Mouse (Mus musculus): ENCODE measurements around the gene Inca1. TPM values are rescaled to one million over a fixed set of nuclear protein-coding genes. Genes with fewer than 3 reads are reported as not detected.

The Inca1 gene
- polyA plus RNA-seq, 1 experiment: not detected

DNA sequence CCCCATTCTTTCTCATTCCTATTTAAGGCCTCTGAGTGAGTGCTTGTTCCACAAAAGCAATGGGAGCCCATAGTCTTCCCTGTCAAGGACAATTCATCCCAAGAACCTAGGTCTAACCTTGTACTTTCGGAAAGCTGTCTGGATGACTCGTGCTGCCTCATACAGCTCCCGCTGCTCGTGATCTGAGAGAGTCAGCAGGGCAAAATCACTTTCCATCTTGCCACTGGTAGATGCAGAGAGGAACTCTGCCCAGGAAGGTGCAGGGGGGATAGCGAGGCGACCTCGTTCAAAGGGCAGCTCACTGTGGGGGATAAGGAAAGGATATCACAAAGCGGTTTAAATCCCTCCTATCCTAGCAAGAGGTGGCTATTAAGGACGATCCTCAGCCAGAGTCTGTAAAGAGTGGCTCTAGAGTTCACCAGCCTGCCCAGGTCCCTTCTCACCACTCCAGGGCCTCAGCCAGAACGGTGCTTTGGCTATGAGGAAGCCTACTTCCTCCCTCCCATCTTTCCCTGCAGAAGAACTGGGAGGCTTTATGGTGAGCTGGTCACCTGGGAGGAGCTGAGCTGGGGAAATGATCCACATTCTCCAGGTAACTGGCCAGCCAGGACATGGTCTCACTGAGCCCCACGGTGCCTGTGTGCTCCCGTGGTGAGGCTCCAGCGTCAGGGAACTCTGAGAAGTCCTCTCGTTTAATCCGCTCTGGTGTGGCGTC, 28.5 kb downstream of the Inca1 start:
- no peak overlapping the region for H3K4me3 ChIP-seq (replicated peaks)
- H3K4me1 ChIP-seq: peaks cover 65% of the 10 kb centered on the region
- TF ChIP-seq FLI1 (IDR thresholded peaks at IDR 0.05; ENCODE audit: low read length): no peak
- TF ChIP-seq GATA1 (IDR thresholded peaks at IDR 0.05; ENCODE audit: borderline replicate concordance, low read length): no peak
- no peaks in the 10 kb centered on the region for H3K27me3 ChIP-seq (replicated peaks)
- H3K36me3 ChIP-seq (replicated peaks; ENCODE audit: low read length): peaks cover 73% of the 10 kb centered on the region
- no peaks in the 10 kb centered on the region for H3K9me3 ChIP-seq

DNA sequence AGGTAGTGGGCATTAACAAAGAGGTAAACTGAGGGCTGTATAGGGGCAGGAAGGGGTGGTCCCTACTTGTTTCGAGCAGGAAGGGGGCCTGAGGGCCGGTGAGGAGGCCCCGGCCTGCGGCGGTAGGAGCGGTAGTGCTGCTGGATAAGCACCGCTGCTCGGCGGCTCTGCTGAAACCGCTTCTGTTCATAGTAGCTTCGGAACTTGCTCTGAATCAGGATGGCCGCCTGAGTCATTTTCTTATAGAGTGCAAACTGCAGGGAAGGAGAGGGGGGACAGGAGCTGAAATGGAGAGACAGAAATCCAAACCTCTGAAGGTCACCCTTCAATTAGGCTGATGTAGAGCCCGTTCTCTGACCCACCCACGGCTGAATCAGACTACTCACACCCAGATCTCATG, 29.5 kb downstream of the Inca1 start:
- Histone ChIP-seq H3K4me1 (peaks cover 67% of the 10 kb centered on the region), H3K27me3 (replicated peaks) (no peaks in the 10 kb centered on the region)
- no peak for TF ChIP-seq FLI1 (IDR thresholded peaks at IDR 0.05; ENCODE audit: low read length)
- TF ChIP-seq GATA1 (IDR thresholded peaks at IDR 0.05; ENCODE audit: borderline replicate concordance, low read length): no peak

DNA sequence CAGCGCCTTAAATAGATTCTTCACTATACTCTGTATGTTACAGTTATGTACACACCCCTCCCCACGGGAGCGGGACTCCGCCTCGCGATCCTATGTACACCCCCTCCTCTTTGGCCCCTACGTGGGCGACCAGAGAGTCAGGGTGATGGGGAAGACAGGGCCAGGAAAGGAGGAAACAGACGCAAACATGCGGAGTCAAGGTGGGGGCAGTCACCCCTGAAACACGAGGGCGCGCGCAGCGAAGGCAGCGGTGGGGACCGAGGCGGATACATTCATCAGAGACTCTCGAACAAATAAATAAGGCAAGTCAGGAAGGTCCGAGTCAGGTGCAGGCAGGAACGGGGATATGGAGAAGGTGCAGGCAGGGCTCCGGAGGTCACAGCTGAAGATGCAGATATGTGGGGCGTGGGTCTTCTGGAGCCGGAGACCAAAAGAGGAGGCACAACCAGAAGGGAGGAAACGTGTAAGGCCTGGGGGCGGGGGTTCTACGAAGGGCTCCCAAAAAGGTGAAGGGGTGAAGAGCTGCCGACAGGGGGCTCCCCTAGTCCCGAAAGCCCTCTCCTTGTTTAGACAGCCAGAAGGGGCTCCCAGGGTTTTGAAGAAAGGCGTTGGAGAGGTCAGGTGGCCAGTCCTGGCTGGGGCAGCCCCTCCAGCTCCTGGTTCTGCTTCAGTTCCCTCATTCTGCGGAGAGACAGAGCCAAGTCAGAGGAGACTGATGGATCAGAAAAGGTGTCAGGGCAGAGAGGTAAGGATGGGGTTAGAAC, 30.2 kb downstream of the Inca1 start:
- H3K27me3 ChIP-seq (replicated peaks): no peaks in the 10 kb centered on the region
- peak overlapping the region; percentile 97 for H3K4me3 ChIP-seq (replicated peaks)
- H3K36me3 ChIP-seq (replicated peaks; ENCODE audit: low read length): peaks cover 73% of the 10 kb centered on the region
- H3K9me3 ChIP-seq: no peaks in the 10 kb centered on the region
- peaks cover 74% of the 10 kb centered on the region for H3K4me1 ChIP-seq
- TF ChIP-seq GATA1 (IDR thresholded peaks at IDR 0.05; ENCODE audit: borderline replicate concordance, low read length) (no peak), FLI1 (IDR thresholded peaks at IDR 0.05; ENCODE audit: low read length) (no peak)

More for the DNA sequence above, 29.5 kb downstream of the Inca1 start:
- peak overlapping the region; percentile 97 for H3K4me3 ChIP-seq (replicated peaks)
- no peaks in the 10 kb centered on the region for H3K9me3 ChIP-seq
- peaks cover 73% of the 10 kb centered on the region for H3K36me3 ChIP-seq (replicated peaks; ENCODE audit: low read length)

- no peaks in the 10 kb centered on the region for H3K27me3 ChIP-seq (replicated peaks)
- no peaks in the 10 kb centered on the region for H3K9me3 ChIP-seq
- peaks cover 74% of the 10 kb centered on the region for H3K4me1 ChIP-seq
- H3K4me3 ChIP-seq (replicated peaks): peak within 1 kb of the TSS; percentile 97
- TF ChIP-seq GATA1 (IDR thresholded peaks at IDR 0.05; ENCODE audit: borderline replicate concordance, low read length) (no peak), FLI1 (IDR thresholded peaks at IDR 0.05; ENCODE audit: low read length) (0 out of 2 replicates have a peak, but pooled peaks have one; percentile 38)
- H3K36me3 ChIP-seq (replicated peaks; ENCODE audit: low read length): peaks cover 73% of the 10 kb centered on the region
Measured at GRCm38 (mm10) chr11:70668771-70669505, 31.0 kb downstream of the Inca1 start, which contains the start of gene Spag7. Gene Spag7 (minus strand): TSS chr11:70669416.

DNA sequence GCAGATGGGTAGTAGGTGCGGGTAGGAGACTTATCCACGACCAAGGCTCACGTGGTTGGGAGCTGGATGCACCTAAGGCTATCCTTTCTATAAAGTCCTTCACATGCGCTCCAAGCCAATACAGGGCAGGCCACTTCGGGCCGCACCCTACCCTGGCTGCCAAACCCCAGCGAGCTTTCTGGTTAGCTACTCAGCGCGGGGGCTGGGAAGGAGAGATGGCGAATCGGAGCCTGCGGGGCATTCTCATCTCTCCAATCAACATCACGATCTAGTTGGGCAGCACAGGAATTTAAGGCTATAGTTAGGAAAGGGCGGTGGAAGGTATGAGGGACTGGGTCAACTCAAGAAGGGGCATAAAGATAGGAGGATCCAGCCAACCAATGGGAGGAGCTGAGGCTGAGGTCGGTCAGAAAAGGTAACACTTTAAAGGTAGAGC, 31.6 kb downstream of the Inca1 start:
- peaks cover 73% of the 10 kb centered on the region for H3K36me3 ChIP-seq (replicated peaks; ENCODE audit: low read length)
- H3K27me3 ChIP-seq (replicated peaks): no peaks in the 10 kb centered on the region
- peaks cover 70% of the 10 kb centered on the region for H3K4me1 ChIP-seq
- TF ChIP-seq FLI1 (IDR thresholded peaks at IDR 0.05; ENCODE audit: low read length) (no peak), GATA1 (IDR thresholded peaks at IDR 0.05; ENCODE audit: borderline replicate concordance, low read length) (no peak)
- peak overlapping the region; percentile 97 for H3K4me3 ChIP-seq (replicated peaks)
- H3K9me3 ChIP-seq: no peaks in the 10 kb centered on the region

- Histone ChIP-seq H3K9me3 (no peaks in the 10 kb centered on the region), H3K4me1 (peaks cover 78% of the 10 kb centered on the region), H3K4me3 (replicated peaks) (peak overlapping the region; percentile 97), H3K27me3 (replicated peaks) (no peaks in the 10 kb centered on the region), H3K36me3 (replicated peaks; ENCODE audit: low read length) (peaks cover 77% of the 10 kb centered on the region)
- no peak for TF ChIP-seq GATA1 (IDR thresholded peaks at IDR 0.05; ENCODE audit: borderline replicate concordance, low read length)
- no peak for TF ChIP-seq FLI1 (IDR thresholded peaks at IDR 0.05; ENCODE audit: low read length)
Measured at GRCm38 (mm10) chr11:70667271-70668150, 32.4 kb downstream of the Inca1 start.

DNA sequence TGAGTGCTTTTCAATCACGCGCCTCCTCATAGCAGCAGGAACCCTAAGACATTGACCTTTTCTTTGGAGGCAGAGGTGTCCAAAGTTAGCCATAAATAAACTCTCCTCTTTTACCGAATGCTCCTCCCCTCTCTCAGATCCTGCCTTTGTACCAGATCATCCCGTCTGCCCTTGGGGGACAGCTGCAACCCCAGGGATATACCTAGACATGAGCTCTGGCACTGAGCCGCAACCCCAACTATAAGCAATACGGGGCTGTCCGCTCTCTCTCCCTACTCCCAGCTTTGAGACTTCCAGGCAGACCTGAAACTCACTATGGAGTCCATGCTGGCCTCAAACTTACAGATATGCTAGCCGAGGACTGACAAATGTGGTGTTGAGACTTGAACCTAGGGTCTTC, 33.3 kb downstream of the Inca1 start:
- Histone ChIP-seq H3K9me3 (no peaks in the 10 kb centered on the region), H3K27me3 (replicated peaks) (no peaks in the 10 kb centered on the region), H3K36me3 (replicated peaks; ENCODE audit: low read length) (peaks cover 77% of the 10 kb centered on the region), H3K4me3 (replicated peaks) (peak overlapping the region; percentile 5), H3K4me1 (peaks cover 74% of the 10 kb centered on the region)
- no peak for TF ChIP-seq GATA1 (IDR thresholded peaks at IDR 0.05; ENCODE audit: borderline replicate concordance, low read length)
- TF ChIP-seq FLI1 (IDR thresholded peaks at IDR 0.05; ENCODE audit: low read length): no peak

- Histone ChIP-seq H3K4me3 (replicated peaks) (no peak overlapping the region), H3K27me3 (replicated peaks) (no peaks in the 10 kb centered on the region), H3K9me3 (no peaks in the 10 kb centered on the region), H3K36me3 (replicated peaks; ENCODE audit: low read length) (peaks cover 78% of the 10 kb centered on the region), H3K4me1 (peaks cover 69% of the 10 kb centered on the region)
- no peak for TF ChIP-seq GATA1 (IDR thresholded peaks at IDR 0.05; ENCODE audit: borderline replicate concordance, low read length)
- TF ChIP-seq FLI1 (IDR thresholded peaks at IDR 0.05; ENCODE audit: low read length): no peak
Measured at GRCm38 (mm10) chr11:70664741-70665140, 35.2 kb downstream of the Inca1 start.

DNA sequence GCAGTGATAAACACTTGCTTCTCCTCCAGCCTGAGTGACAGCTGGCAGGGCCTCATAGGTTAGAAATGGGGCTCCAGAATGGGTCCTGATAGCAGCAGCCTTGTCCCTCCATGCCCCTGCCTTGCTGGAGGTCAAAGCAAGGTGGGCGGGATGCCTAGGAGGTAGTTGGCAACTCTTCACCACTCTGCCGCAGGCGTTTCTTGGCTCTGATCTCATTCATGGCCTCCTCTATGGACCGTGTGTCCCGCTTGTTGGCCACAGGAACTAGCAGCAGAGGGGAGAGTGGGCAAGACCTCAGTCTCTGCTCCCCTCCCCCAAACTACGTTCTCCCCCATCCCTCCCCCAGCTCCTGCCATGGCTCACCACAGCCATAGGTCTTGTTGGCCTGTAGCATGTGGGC, 36.0 kb downstream of the Inca1 start:
- Histone ChIP-seq H3K36me3 (replicated peaks; ENCODE audit: low read length) (peaks cover 85% of the 10 kb centered on the region), H3K4me1 (peaks cover 73% of the 10 kb centered on the region), H3K4me3 (replicated peaks) (no peak overlapping the region), H3K27me3 (replicated peaks) (no peaks in the 10 kb centered on the region), H3K9me3 (no peaks in the 10 kb centered on the region)
- TF ChIP-seq FLI1 (IDR thresholded peaks at IDR 0.05; ENCODE audit: low read length) (no peak), GATA1 (IDR thresholded peaks at IDR 0.05; ENCODE audit: borderline replicate concordance, low read length) (no peak)

Measured in megakaryocyte, embryonic 14.5 days (primary cell).